Mouse (Mus musculus) kidney, embryonic 14.5 days (tissue): ENCODE results near the gene Shb. TPM values are rescaled to one million over a fixed set of nuclear protein-coding genes. Genes with fewer than 3 reads are reported as not detected.

Experiments
- ATAC-seq: fragments of 200-750 bp; cut with Nextera tagmentation; 2 replicates; pipeline ENCODE4 v1.8.0; 2017; ENCODE audit warnings: moderate number of reproducible peaks, mild to moderate bottlenecking, moderate TSS enrichment, moderate library complexity; ENCODE audit not compliant: low FRiP score, low TSS enrichment
- H3K27ac ChIP-seq: fragments of 300-500 bp; sonication (generic); 2 replicates; pipeline ENCODE4 v1.5.1; 2014; ENCODE audit warnings: low read depth, mild to moderate bottlenecking, low read length, moderate library complexity, mixed read lengths
- H3K27me3 ChIP-seq: fragments of 300-500 bp; sonication (generic); 2 replicates; pipeline ENCODE4 v1.6.1; 2014; ENCODE audit warnings: mild to moderate bottlenecking, low read length; ENCODE audit not compliant: control insufficient read depth, insufficient read depth
- H3K36me3 ChIP-seq: fragments of 300-500 bp; sonication (generic); 2 replicates; pipeline ENCODE4 v1.6.1; 2014; ENCODE audit warnings: low read length, mixed read lengths; ENCODE audit not compliant: control insufficient read depth, insufficient read depth
- H3K4me1 ChIP-seq: fragments of 300-500 bp; sonication (generic); 2 replicates; pipeline ENCODE4 v1.6.1; 2014; ENCODE audit warnings: low read length, mixed read lengths; ENCODE audit not compliant: control insufficient read depth, insufficient read depth
- H3K4me2 ChIP-seq: fragments of 300-500 bp; sonication (generic); replicated peaks from 2 replicates; pipeline ENCODE4 v1.6.1; 2014; ENCODE audit warnings: low read depth, mild to moderate bottlenecking, low read length
- H3K4me3 ChIP-seq: fragments of 300-500 bp; sonication (generic); 2 replicates; pipeline ENCODE4 v1.5.1; 2014; ENCODE audit warnings: mild to moderate bottlenecking, low read length
- H3K9ac ChIP-seq: fragments of 300-500 bp; sonication (generic); 2 replicates; pipeline ENCODE4 v1.6.1; 2014; ENCODE audit warnings: low read depth, mild to moderate bottlenecking, low read length, moderate library complexity
- H3K9me3 ChIP-seq: fragments of 300-500 bp; sonication (generic); 2 replicates; pipeline ENCODE4 v1.6.1; 2016; ENCODE audit warnings: low read length; ENCODE audit not compliant: control insufficient read depth
- WGBS: fragments of 180-500 bp; shearing (Covaris S2); extraction: QIAGEN DNeasy Blood & Tissue Kit; methylation state at CpG from one replicate; pipeline ENCODE4 v1.1.7; 2014; 5-methylcytosine and 5-hydroxymethylcytosine counted together
- polyA plus RNA-seq: library from polyadenylated mRNA; unstranded; fragments of >200 nt; fragmentation: Nextera tagmentation; extraction: Ambion mirVana; gene quantifications from 2 replicates; pipeline ENCODE4 v1.2.1, GENCODE M21; 2014

Gene Shb
- polyA plus RNA-seq, 1 experiment from 2014 or later = 6.1 TPM

DNA sequence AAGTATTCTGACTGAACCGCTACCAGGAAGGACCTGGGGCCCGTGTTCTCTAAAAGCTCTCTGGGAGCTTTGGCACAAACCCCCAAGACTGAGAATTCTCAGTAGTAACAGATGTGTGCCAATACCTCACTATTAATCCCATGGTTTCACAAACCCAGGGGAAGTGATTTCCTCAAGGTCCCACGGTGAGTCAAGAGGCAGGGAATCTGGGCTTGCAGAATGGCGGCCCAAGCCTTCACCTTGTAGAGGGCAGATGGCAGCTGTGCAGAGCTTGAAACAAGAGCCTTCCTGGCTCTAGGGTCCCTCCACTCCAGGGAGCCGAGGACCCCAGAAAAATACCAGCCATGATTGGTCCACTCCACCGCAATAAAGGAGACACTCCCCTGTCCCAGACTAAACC is 28.9 kb downstream of the Shb start:
- no peak overlapping the region for H3K27ac ChIP-seq
- no peaks in the 10 kb centered on the region for H3K27me3 ChIP-seq
- WGBS = 72% methylated on average over 6 of the region's 6 CpGs
- peaks cover 62% of the 10 kb centered on the region for H3K4me1 ChIP-seq
- H3K4me3 ChIP-seq = no peak overlapping the region
- no peak overlapping the region for H3K9ac ChIP-seq
- no peak overlapping the region for H3K4me2 ChIP-seq
- H3K36me3 ChIP-seq = no peaks in the 10 kb centered on the region
- no peak for ATAC-seq
- no peaks in the 10 kb centered on the region for H3K9me3 ChIP-seq

DNA sequence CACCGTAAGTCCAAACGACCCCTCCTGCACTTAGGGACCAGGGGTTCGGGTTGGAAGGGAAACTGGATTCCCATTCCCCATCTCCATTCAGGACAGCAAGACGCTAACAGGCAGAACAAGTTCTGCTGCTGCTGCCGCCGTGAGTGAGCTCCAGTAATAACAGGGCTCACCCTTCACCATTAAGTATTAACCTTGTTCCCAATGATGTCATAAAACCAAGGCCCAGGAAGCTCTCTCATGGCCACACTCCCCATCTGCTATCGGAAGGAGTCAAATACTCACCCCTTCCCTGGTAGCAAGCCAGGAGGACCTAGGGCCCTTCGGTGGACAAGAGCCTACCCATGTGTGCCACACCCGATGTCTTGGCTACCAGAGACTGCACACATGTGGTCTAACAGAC is 30.3 kb downstream of the Shb start:
- Histone ChIP-seq H3K36me3 (no peaks in the 10 kb centered on the region), H3K4me2 (no peak overlapping the region), H3K4me1 (peaks cover 56% of the 10 kb centered on the region), H3K27ac (no peak overlapping the region), H3K27me3 (no peaks in the 10 kb centered on the region), H3K4me3 (no peak overlapping the region), H3K9ac (no peak overlapping the region), H3K9me3 (no peaks in the 10 kb centered on the region)
- WGBS = 70% methylated on average over 9 of the region's 9 CpGs
- no peak for ATAC-seq

DNA sequence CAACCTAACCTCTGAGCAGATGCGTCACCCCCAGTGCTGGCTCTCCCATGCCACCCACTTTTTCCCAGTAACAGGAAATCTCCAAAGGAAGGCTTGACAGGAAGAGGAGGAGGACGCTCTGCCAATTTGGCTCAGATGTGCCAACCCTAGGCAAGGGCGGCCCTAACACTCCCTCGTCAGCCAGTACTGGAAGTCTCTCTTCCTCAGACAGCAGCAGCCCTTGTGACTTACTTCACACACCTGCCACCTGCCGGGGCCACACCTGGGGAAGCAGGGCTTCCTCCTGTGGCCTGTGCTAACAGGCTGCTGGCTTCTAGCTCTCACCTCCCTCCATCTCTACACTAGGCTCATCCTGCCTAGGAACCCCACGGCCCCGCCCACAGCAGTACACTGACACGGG is 31.9 kb downstream of the Shb start:
- Histone ChIP-seq H3K27me3 (no peaks in the 10 kb centered on the region), H3K4me1 (peaks cover 47% of the 10 kb centered on the region), H3K4me2 (no peak overlapping the region), H3K9me3 (no peaks in the 10 kb centered on the region), H3K36me3 (no peaks in the 10 kb centered on the region), H3K27ac (no peak overlapping the region), H3K4me3 (no peak overlapping the region), H3K9ac (no peak overlapping the region)
- no peak for ATAC-seq
- WGBS = 73% methylated on average over 8 of the region's 8 CpGs

DNA sequence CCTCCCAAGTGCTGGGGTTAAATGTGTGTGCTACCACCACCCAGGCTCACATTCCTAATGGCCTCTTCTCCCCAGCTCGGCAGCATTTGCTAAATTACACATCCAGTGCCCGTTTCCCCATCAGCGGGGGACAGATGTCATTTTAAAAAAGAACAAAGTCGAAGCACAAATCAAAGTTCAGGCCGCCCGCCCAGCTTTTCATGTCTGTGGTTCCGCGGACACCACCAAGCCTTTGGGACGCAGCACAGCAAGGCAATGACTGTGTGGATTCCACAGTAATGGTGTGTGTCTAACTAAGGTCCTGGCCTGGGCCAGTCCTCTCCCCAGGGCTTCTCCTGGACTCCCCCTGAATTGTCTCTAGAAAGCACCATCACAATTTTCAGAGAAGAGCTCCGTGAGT is 32.7 kb downstream of the Shb start:
- Histone ChIP-seq H3K4me3 (no peak overlapping the region), H3K4me1 (peaks cover 55% of the 10 kb centered on the region), H3K9ac (no peak overlapping the region; the same call in 1 of the 2 replicates), H3K36me3 (no peaks in the 10 kb centered on the region), H3K9me3 (no peaks in the 10 kb centered on the region), H3K4me2 (peak overlapping the region; percentile 17; the same call in 1 of the 2 replicates), H3K27me3 (no peaks in the 10 kb centered on the region), H3K27ac (peak overlapping the region; percentile 42; the same call in 1 of the 2 replicates)
- no peak for ATAC-seq
- 29% methylated on average over 10 of the region's 10 CpGs for WGBS

DNA sequence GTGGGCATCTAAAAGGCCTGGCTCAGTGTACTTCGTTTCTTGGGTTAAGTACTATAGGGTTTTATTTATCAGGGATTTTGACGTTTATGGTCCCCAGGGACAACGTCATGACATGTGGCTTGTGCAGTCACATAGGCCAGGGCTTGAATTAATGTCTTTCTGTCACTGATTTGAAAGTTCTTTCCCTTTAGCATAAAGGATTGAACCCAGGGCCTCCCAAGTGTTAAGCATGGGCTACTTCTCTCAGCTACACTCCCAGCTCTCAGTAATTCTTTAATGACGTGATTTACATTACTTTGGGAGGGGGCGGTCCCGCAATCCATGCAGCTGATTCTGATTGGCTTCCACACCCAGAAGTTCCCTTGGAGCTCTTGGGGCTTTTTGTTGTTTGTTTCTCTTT is 33.2 kb downstream of the Shb start:
- Histone ChIP-seq H3K27ac (peak overlapping the region; percentile 42; the same call in 1 of the 2 replicates), H3K9me3 (no peaks in the 10 kb centered on the region), H3K9ac (no peak overlapping the region; the same call in 1 of the 2 replicates), H3K27me3 (no peaks in the 10 kb centered on the region), H3K4me1 (peaks cover 59% of the 10 kb centered on the region), H3K4me3 (no peak overlapping the region), H3K4me2 (peak overlapping the region; percentile 17; the same call in 1 of the 2 replicates), H3K36me3 (no peaks in the 10 kb centered on the region)
- WGBS = 28% methylated on average over 6 of the region's 6 CpGs
- ATAC-seq = no peak; the same call in 1 of the 2 replicates

DNA sequence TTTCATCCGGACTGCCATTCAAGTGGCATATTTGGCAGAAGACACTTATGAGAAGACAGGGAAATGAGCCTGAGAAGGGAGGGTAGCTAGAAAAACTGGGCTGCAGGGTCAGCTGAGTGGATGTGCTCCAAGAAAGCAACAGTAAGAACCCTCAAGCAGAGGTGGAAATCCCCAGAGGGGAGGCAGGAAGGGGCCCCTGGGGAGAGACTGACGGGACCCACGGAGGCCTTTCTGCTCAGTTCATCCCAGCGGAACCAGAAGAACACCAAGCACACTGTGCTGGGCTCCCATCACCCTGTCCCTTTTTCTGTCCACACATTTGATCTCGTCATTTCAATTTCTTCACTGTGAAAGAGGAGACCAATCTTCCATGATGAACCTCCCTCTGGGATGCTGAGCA is 33.9 kb downstream of the Shb start:
- no peaks in the 10 kb centered on the region for H3K9me3 ChIP-seq
- 55% methylated on average over 5 of the region's 5 CpGs for WGBS
- H3K27ac ChIP-seq = no peak overlapping the region
- no peak overlapping the region for H3K9ac ChIP-seq
- peaks cover 63% of the 10 kb centered on the region for H3K4me1 ChIP-seq
- H3K4me2 ChIP-seq = no peak overlapping the region
- no peaks in the 10 kb centered on the region for H3K36me3 ChIP-seq
- no peak for ATAC-seq
- no peaks in the 10 kb centered on the region for H3K27me3 ChIP-seq
- H3K4me3 ChIP-seq = no peak overlapping the region

DNA sequence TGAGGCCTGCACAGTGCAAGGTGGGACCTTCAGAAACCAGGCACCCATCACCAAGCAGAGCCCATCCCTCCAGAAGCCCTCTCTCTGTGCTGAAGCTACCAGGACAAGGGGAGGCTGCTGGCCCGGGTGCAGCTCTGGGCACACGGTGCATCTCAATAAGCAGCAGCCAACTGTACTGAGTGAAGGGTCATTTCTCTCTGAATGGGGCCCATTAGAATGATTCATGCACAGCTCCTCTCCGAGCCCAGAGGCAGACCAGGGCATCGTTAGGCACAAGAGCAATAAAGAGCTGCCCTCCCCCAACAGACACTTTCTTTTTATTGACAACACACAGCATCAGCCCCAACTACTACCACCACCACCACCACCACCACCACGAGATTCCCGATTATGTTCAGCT is 35.0 kb downstream of the Shb start:
- no peak overlapping the region for H3K4me2 ChIP-seq
- peaks cover 71% of the 10 kb centered on the region for H3K4me1 ChIP-seq
- no peak overlapping the region for H3K9ac ChIP-seq
- no peak overlapping the region for H3K4me3 ChIP-seq
- H3K27ac ChIP-seq = no peak overlapping the region
- no peaks in the 10 kb centered on the region for H3K9me3 ChIP-seq
- no peaks in the 10 kb centered on the region for H3K27me3 ChIP-seq
- 26% methylated on average over 6 of the region's 6 CpGs for WGBS
- peak; percentile 20; the same call in 1 of the 2 replicates for ATAC-seq
- H3K36me3 ChIP-seq = no peaks in the 10 kb centered on the region

DNA sequence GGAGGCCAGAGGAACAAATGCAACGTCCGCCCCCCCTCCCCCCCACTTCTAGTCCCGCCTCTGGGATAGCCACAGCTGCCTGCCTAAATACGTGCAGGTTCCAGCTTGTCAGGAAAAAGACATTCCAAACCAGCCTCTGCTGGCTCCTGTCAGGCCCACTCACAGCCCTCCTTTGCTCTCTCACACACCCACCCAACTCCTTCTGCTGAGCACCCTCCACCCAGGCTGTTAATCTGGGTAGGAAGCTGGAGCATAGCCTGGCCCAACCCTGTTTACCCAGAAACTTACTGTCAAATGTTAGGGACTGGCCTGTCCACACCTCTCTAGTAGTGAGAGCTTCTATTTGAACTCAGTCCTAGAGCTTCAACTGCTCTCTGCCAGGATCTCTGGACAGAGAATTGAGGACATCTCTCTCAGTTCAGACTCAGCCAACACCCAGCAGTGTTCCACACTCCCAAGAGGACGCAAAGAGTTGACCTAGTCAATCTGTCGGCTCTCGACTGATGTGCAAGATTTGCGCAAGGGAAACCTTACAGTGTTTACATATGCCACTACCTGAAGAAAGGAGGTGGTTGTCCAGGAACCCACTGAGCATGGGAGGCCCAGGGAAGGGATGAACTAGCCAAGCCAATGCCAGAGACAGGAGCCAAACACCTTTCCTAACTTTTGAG is 36.6 kb downstream of the Shb start:
- Histone ChIP-seq H3K9me3 (no peaks in the 10 kb centered on the region), H3K4me3 (no peak overlapping the region), H3K4me2 (no peak overlapping the region), H3K36me3 (no peaks in the 10 kb centered on the region), H3K4me1 (peaks cover 81% of the 10 kb centered on the region), H3K27ac (no peak overlapping the region), H3K27me3 (no peaks in the 10 kb centered on the region), H3K9ac (0 out of 2 replicates have a peak overlapping the region, but pooled peaks have one; percentile 7)
- no peak for ATAC-seq
- 55% methylated on average over 8 of the region's 8 CpGs for WGBS

DNA sequence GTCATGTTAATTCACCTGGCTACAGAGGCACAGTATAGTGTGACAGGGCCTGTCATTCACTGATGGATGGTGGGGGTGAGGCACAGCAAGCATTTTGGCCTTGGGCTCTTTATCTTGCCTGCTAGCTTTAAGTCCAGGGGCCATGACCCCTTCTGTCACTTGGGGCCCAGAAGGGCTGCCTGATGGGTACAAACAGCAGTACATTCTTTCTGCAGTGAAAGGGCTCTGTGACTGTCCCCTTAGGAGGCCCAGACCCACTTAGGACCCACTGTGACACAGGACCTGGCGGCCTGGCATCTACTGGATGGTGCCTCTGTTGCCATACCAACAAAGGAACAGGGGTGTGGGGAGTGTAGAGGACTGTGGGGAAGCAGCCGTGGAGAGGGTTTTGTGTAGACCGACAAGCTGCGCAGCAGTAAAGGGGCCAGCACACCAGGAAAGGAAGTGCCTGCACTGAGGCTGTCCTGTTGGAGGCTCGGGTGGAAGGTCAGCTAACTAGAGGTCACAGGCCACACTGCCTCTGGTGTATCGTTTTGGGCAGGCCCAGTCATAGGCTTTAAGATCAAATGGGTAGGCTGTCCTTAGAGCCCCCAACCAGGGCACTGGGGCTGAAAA is 38.4 kb downstream of the Shb start:
- Histone ChIP-seq H3K27me3 (no peaks in the 10 kb centered on the region), H3K9me3 (no peaks in the 10 kb centered on the region), H3K27ac (no peak overlapping the region), H3K4me3 (no peak overlapping the region), H3K4me2 (no peak overlapping the region), H3K4me1 (peaks cover 82% of the 10 kb centered on the region), H3K36me3 (no peaks in the 10 kb centered on the region), H3K9ac (0 out of 2 replicates have a peak overlapping the region, but pooled peaks have one; percentile 23)
- ATAC-seq = no peak
- 35% methylated on average over 6 of the region's 6 CpGs for WGBS
